Mouse (Mus musculus): ENCODE data around the gene Taar5.

Taar5 gene

GRCm38 (mm10) chr10:23970656-23971165 is at the start of gene Taar5:
Gene Taar5, plus strand, starts transcription at chr10:23970706.
- no peak for DNase-seq

- no peak for DNase-seq
Measured at GRCm38 (mm10) chr10:23922468-23922867, 48.0 kb upstream of the Taar5 start.

- no peak for DNase-seq
Measured at GRCm38 (mm10) chr10:23923941-23924340, 46.6 kb upstream of the Taar5 start.

- DNase-seq: no peak
Measured at GRCm38 (mm10) chr10:23937613-23938012, 32.9 kb upstream of the Taar5 start.

- no peak for DNase-seq
Measured at GRCm38 (mm10) chr10:23938312-23938711, 32.2 kb upstream of the Taar5 start, which contains the start of gene Taar2. Gene Taar2, plus strand, starts transcription at chr10:23938572.

GRCm38 (mm10) chr10:23942465-23942864 is 28.0 kb upstream of the Taar5 start:
- no peak for DNase-seq

GRCm38 (mm10) chr10:23948026-23948425 is 22.5 kb upstream of the Taar5 start:
- DNase-seq: no peak

GRCm38 (mm10) chr10:23949508-23950005 is 20.9 kb upstream of the Taar5 start, which contains the start of gene Taar3:
Gene Taar3, plus strand, starts transcription at chr10:23949558.
- DNase-seq: no peak

- DNase-seq: peak; percentile 40
Measured at GRCm38 (mm10) chr10:23951714-23952113, 18.8 kb upstream of the Taar5 start.

- no peak for DNase-seq
Measured at GRCm38 (mm10) chr10:23959071-23959470, 11.4 kb upstream of the Taar5 start.

GRCm38 (mm10) chr10:23960444-23960915 is 10.0 kb upstream of the Taar5 start, which contains the start of gene Taar4:
Gene Taar4, plus strand, starts transcription at chr10:23960494.
- no peak for DNase-seq

GRCm38 (mm10) chr10:23963444-23963843 is 7.1 kb upstream of the Taar5 start:
- no peak for DNase-seq

- no peak for DNase-seq
Measured at GRCm38 (mm10) chr10:23964921-23965610, 5.4 kb upstream of the Taar5 start.

GRCm38 (mm10) chr10:23971256-23971655 is 750 bp downstream of the Taar5 start:
- DNase-seq: no peak

GRCm38 (mm10) chr10:23977958-23978357 is 7.5 kb downstream of the Taar5 start:
- no peak for DNase-seq

- peak; percentile 28 for DNase-seq
Measured at GRCm38 (mm10) chr10:23978901-23979705, 8.6 kb downstream of the Taar5 start.

- DNase-seq: no peak
Measured at GRCm38 (mm10) chr10:23985546-23985945, 15.0 kb downstream of the Taar5 start, which contains the start of gene Taar6. Gene Taar6, minus strand, starts transcription at chr10:23985646.

GRCm38 (mm10) chr10:23986419-23986818 is 15.9 kb downstream of the Taar5 start:
- DNase-seq: no peak

GRCm38 (mm10) chr10:23993381-23993780 is 22.9 kb downstream of the Taar5 start, which contains the start of gene Taar7a:
Gene Taar7a, minus strand, starts transcription at chr10:23993481.
- no peak for DNase-seq

GRCm38 (mm10) chr10:23999639-24000038 is 29.1 kb downstream of the Taar5 start, which contains the start of gene Taar7b:
Gene Taar7b, plus strand, starts transcription at chr10:23999939.
- no peak for DNase-seq

- DNase-seq: no peak
Measured at GRCm38 (mm10) chr10:24006442-24006841, 35.9 kb downstream of the Taar5 start.

- no peak for DNase-seq
Measured at GRCm38 (mm10) chr10:24007034-24007433, 36.5 kb downstream of the Taar5 start.

- DNase-seq: no peak
Measured at GRCm38 (mm10) chr10:24008143-24008542, 37.6 kb downstream of the Taar5 start.

All from cerebellum, adult 11 months (tissue).